Mouse (Mus musculus): ENCODE measurements around the gene Zfp536. TPM values are rescaled to one million over a fixed set of nuclear protein-coding genes. Genes with fewer than 3 reads are reported as not detected.
"Not testable (repeated sequence)": the region's sequence is repeated elsewhere in the genome, so short reads cannot be mapped to it uniquely, and the experiment has no call there.

Zfp536 gene
- polyA plus RNA-seq, 1 experiment from 2014 or later = 1.9 TPM

DNA sequence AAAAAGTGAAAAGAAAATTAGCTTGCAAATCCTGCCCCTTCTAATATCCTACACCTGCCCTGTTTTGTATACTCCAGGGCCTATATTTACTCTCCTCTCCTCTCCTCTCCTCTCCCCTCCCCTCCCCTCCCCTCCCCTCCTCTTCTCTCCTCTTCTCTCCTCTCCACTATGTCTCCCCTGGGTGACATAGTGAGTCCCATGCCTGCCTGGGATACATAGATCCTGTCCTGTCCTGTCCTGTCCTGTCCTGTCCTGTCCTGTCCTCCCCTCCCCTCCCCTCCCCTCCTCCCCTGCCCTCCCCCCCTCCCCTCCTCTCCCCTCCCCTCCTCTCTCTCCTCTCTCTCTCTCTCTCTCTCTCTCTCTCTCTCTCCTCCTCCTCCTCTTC is 169.9 kb downstream of the Zfp536 start:
- H3K9me3 ChIP-seq (ENCODE audit: control insufficient read depth, low read length); H3K36me3 ChIP-seq (ENCODE audit: control insufficient read depth, insufficient read depth, low read length); H3K4me1 ChIP-seq (ENCODE audit: control insufficient read depth, insufficient read depth, low read length); H3K4me2 ChIP-seq (ENCODE audit: low read depth, severe bottlenecking); H3K4me3 ChIP-seq (ENCODE audit: low read depth, low read length); H3K9ac ChIP-seq (ENCODE audit: low read length); ATAC-seq (ENCODE audit: insufficient number of reproducible peaks, low FRiP score, low TSS enrichment, low read depth); DNase-seq (ENCODE audit: low spot score); H3K27ac ChIP-seq (replicated peaks; ENCODE audit: low read depth, low read length); H3K27me3 ChIP-seq (ENCODE audit: control insufficient read depth, insufficient read depth, low read length): not testable (repeated sequence)

DNA sequence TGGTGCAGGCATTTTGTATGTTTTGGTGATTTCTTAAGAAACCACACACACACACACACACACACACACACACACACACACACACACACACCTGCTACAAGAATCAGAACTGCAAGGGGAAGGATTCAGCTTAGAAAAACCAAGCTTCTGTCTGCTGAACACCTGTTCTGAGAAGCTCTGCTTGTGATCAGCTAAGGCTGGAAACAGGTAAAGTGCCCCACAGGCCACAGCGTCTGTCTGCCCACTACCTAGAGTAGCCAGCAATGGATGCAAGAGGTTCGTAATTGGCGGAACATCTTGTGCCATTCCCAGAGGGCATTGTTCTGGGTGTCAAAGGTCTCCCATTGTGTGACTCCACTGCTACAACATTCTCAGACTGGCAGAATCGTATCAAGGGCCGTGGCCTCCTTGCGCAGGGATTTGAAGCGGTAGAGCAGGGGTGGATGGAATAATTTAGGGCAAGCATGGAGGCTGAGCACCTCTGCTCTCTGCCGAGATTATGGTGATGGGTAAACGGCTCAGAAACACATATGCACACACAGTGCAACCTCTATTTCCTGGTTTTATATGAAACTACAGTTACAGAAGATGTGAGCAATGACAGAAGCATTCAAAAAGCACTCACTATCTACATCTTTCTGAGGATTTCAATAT is 170.4 kb downstream of the Zfp536 start:
- 0 out of 2 replicates have a peak, but pooled peaks cover 3% of the 10 kb centered on the region for H3K4me1 ChIP-seq (ENCODE audit: control insufficient read depth, insufficient read depth, low read length)
- no peaks in the 10 kb centered on the region for H3K36me3 ChIP-seq (ENCODE audit: control insufficient read depth, insufficient read depth, low read length)
- no peak overlapping the region for H3K9ac ChIP-seq (ENCODE audit: low read length)
- H3K4me2 ChIP-seq (ENCODE audit: low read depth, severe bottlenecking) = no peak overlapping the region
- WGBS = 70% methylated on average over 9 of the region's 9 CpGs
- no peaks in the 10 kb centered on the region for H3K9me3 ChIP-seq (ENCODE audit: control insufficient read depth, low read length)
- ATAC-seq (ENCODE audit: insufficient number of reproducible peaks, low FRiP score, low TSS enrichment, low read depth) (no peak), DNase-seq (ENCODE audit: low spot score) (no peak)
- no peaks in the 10 kb centered on the region for H3K27me3 ChIP-seq (ENCODE audit: control insufficient read depth, insufficient read depth, low read length)
- no peak overlapping the region for H3K4me3 ChIP-seq (ENCODE audit: low read depth, low read length)
- no peak overlapping the region for H3K27ac ChIP-seq (replicated peaks; ENCODE audit: low read depth, low read length)

DNA sequence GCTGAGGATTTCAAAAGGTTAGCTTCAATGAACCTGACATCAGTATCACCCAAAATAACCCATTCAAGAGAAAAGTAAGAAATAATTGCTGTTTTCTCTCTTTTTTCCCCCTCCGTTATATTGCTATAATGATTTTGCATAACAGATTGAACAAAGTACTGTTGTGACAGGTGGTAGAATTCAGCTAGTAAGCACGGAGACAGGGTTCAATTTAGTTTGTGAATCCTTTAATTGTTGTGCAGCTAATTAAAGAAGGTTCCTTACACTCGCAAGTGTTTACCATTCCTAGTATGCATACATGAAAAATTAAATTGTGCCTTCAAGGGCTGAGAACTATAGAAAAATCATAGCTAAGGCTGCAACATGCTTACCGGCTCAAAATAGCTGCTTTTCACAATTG is 173.1 kb downstream of the Zfp536 start:
- WGBS = 77% methylated on average over 4 of the region's 4 CpGs
- Histone ChIP-seq H3K9me3 (ENCODE audit: control insufficient read depth, low read length) (no peaks in the 10 kb centered on the region), H3K27me3 (ENCODE audit: control insufficient read depth, insufficient read depth, low read length) (no peaks in the 10 kb centered on the region), H3K4me1 (ENCODE audit: control insufficient read depth, insufficient read depth, low read length) (0 out of 2 replicates have a peak, but pooled peaks cover 3% of the 10 kb centered on the region), H3K4me3 (ENCODE audit: low read depth, low read length) (no peak overlapping the region), H3K9ac (ENCODE audit: low read length) (no peak overlapping the region), H3K4me2 (ENCODE audit: low read depth, severe bottlenecking) (no peak overlapping the region), H3K36me3 (ENCODE audit: control insufficient read depth, insufficient read depth, low read length) (no peaks in the 10 kb centered on the region), H3K27ac (replicated peaks; ENCODE audit: low read depth, low read length) (no peak overlapping the region)
- ATAC-seq (ENCODE audit: insufficient number of reproducible peaks, low FRiP score, low TSS enrichment, low read depth) = no peak
- DNase-seq (ENCODE audit: low spot score) = no peak

DNA sequence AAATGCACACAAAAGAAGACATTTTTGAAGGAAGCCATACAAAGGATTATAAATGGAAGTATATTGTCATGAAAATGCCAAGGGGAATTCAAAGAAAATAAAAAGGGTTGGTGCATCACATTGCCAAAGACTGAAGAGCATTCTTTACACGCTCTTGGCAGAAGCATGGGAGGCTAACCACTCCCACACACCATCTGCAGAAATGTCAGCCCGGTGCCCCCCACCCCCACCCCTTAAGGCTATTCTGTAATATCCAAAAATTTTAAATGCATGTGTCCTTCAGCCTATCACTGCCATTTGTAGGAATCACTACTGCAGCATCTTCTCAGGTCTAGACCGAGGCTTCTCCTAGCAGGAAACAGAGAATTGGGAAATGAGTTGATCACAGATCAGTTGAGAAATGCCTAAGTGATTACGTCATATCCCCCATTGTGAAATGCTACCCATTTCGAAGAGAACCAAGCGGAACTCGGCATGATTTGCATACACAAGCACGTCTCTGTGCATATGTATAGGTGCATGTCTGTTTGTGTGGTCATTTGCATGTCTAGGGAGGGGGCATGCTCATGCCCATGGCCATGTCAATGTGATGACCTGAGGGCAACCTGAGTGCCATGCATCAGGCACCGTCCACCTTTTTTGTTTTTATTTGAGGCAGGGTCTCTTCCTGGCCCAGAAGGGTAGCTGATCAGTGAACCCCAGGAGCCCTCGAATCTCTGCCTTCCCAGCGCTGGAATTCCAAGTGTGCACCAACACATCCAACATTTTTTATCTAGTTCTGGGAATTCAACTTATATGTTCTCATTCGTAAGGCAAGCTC is 179.0 kb downstream of the Zfp536 start:
- Histone ChIP-seq H3K4me2 (ENCODE audit: low read depth, severe bottlenecking) (no peak overlapping the region), H3K27ac (replicated peaks; ENCODE audit: low read depth, low read length) (no peak overlapping the region), H3K4me1 (ENCODE audit: control insufficient read depth, insufficient read depth, low read length) (0 out of 2 replicates have a peak, but pooled peaks cover 3% of the 10 kb centered on the region), H3K27me3 (ENCODE audit: control insufficient read depth, insufficient read depth, low read length) (no peaks in the 10 kb centered on the region), H3K4me3 (ENCODE audit: low read depth, low read length) (no peak overlapping the region), H3K36me3 (ENCODE audit: control insufficient read depth, insufficient read depth, low read length) (no peaks in the 10 kb centered on the region), H3K9ac (ENCODE audit: low read length) (no peak overlapping the region), H3K9me3 (ENCODE audit: control insufficient read depth, low read length) (no peaks in the 10 kb centered on the region)
- 87% methylated on average over 12 of the region's 12 CpGs for WGBS
- DNase-seq (ENCODE audit: low spot score) (no peak), ATAC-seq (ENCODE audit: insufficient number of reproducible peaks, low FRiP score, low TSS enrichment, low read depth) (no peak)

DNA sequence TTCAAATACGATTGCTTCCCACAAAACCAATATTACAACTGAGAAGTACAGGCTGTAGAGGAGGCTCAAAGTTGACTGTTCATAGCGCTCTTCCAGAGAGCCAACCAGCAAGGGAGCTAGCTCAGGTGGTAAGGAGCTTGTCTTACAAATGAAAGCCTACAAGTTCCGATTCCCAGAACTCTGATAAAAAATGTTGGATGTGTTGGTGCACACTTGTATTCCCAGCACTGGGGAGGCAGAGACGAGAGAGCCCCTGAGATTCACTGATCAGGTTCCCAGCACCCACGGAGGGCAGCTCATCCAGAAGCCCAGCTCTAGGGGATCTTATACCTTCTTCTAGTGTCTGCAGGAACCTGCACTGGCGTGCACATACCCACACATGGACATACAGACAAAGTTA is 179.9 kb downstream of the Zfp536 start:
- no peaks in the 10 kb centered on the region for H3K27me3 ChIP-seq (ENCODE audit: control insufficient read depth, insufficient read depth, low read length)
- H3K4me3 ChIP-seq (ENCODE audit: low read depth, low read length) = no peak overlapping the region
- H3K36me3 ChIP-seq (ENCODE audit: control insufficient read depth, insufficient read depth, low read length) = no peaks in the 10 kb centered on the region
- ATAC-seq (ENCODE audit: insufficient number of reproducible peaks, low FRiP score, low TSS enrichment, low read depth) = no peak
- no peaks in the 10 kb centered on the region for H3K4me1 ChIP-seq (ENCODE audit: control insufficient read depth, insufficient read depth, low read length)
- no peak for DNase-seq (ENCODE audit: low spot score)
- H3K9ac ChIP-seq (ENCODE audit: low read length) = no peak overlapping the region
- WGBS = 84% methylated on average over 6 of the region's 6 CpGs
- no peaks in the 10 kb centered on the region for H3K9me3 ChIP-seq (ENCODE audit: control insufficient read depth, low read length)
- H3K27ac ChIP-seq (replicated peaks; ENCODE audit: low read depth, low read length) = no peak overlapping the region
- no peak overlapping the region for H3K4me2 ChIP-seq (ENCODE audit: low read depth, severe bottlenecking)

DNA sequence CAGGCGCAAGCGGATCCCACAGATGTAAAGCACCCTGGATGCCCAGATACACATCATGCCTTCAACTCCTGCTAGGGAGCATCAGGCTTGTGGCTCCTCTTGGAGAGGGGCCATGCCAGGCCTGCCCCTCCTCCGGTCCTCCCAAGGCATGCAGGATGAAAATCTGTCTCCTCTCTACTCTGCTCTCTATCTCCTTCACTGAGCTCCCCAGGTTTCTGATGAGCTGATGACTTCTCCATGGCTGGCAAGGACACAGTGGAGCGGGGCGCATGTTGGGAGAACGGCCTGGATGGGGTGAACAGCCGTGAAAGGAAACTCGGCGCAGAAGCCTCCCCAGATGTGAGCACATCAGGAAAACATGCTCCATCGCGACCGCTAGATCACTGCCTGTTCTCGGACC is 186.7 kb downstream of the Zfp536 start:
- Histone ChIP-seq H3K27ac (replicated peaks; ENCODE audit: low read depth, low read length) (no peak overlapping the region), H3K36me3 (ENCODE audit: control insufficient read depth, insufficient read depth, low read length) (no peaks in the 10 kb centered on the region), H3K9me3 (ENCODE audit: control insufficient read depth, low read length) (no peaks in the 10 kb centered on the region), H3K4me3 (ENCODE audit: low read depth, low read length) (no peak overlapping the region), H3K4me2 (ENCODE audit: low read depth, severe bottlenecking) (no peak overlapping the region), H3K27me3 (ENCODE audit: control insufficient read depth, insufficient read depth, low read length) (no peaks in the 10 kb centered on the region), H3K4me1 (ENCODE audit: control insufficient read depth, insufficient read depth, low read length) (no peaks in the 10 kb centered on the region), H3K9ac (ENCODE audit: low read length) (no peak overlapping the region)
- DNase-seq (ENCODE audit: low spot score) (no peak), ATAC-seq (ENCODE audit: insufficient number of reproducible peaks, low FRiP score, low TSS enrichment, low read depth) (no peak)
- WGBS = 89% methylated on average over 13 of the region's 13 CpGs

DNA sequence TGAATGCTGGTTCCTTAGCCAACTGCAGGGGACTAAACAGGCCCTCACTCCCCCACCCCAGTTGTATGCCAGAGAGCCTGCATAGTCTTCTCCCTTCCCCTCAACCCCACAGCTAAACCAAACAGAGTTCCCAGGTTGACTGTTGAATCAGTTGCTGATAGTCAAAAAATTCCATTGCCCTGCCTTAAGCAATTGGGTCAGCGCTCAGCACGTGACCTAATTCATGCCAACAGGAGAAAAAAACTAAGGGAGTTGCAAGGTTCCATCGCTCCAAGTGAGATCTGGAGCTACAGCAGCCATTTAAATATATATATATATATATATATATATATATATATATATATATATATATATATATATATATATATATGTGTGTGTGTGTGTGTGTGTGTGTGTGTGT is 192.2 kb downstream of the Zfp536 start:
- Histone ChIP-seq H3K27me3 (ENCODE audit: control insufficient read depth, insufficient read depth, low read length) (no peaks in the 10 kb centered on the region), H3K9me3 (ENCODE audit: control insufficient read depth, low read length) (no peaks in the 10 kb centered on the region), H3K4me2 (ENCODE audit: low read depth, severe bottlenecking) (no peak overlapping the region), H3K4me3 (ENCODE audit: low read depth, low read length) (no peak overlapping the region), H3K4me1 (ENCODE audit: control insufficient read depth, insufficient read depth, low read length) (peaks cover 2% of the 10 kb centered on the region; the same call in 1 of the 2 replicates), H3K36me3 (ENCODE audit: control insufficient read depth, insufficient read depth, low read length) (no peaks in the 10 kb centered on the region), H3K9ac (ENCODE audit: low read length) (no peak overlapping the region), H3K27ac (replicated peaks; ENCODE audit: low read depth, low read length) (no peak overlapping the region)
- no peak for ATAC-seq (ENCODE audit: insufficient number of reproducible peaks, low FRiP score, low TSS enrichment, low read depth)
- WGBS = 93% methylated on average over 3 of the region's 3 CpGs
- no peak for DNase-seq (ENCODE audit: low spot score)

DNA sequence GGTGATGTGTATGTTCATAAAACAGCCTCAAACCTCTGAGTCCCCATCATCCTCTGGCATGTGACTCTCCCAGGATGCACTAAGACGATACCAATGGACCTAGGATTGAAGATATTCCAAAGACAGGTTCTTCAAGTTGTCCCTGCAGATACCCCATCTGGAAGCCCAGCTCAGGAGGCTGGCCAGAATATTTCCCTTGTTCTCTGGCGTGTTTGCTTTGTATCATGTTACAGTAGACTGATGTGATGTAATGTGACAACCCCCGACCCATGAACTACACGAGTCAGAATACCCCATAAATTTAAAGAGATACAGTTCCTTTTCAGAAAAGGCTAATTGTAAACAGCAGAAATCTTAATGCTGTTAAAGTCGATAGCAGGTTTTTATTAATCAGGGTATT is 192.9 kb downstream of the Zfp536 start:
- peaks cover 2% of the 10 kb centered on the region; the same call in 1 of the 2 replicates for H3K4me1 ChIP-seq (ENCODE audit: control insufficient read depth, insufficient read depth, low read length)
- no peak overlapping the region for H3K4me2 ChIP-seq (ENCODE audit: low read depth, severe bottlenecking)
- H3K36me3 ChIP-seq (ENCODE audit: control insufficient read depth, insufficient read depth, low read length) = no peaks in the 10 kb centered on the region
- no peak for DNase-seq (ENCODE audit: low spot score)
- no peak overlapping the region for H3K9ac ChIP-seq (ENCODE audit: low read length)
- H3K27ac ChIP-seq (replicated peaks; ENCODE audit: low read depth, low read length) = no peak overlapping the region
- WGBS = 40% methylated on average over 5 of the region's 5 CpGs
- no peak for ATAC-seq (ENCODE audit: insufficient number of reproducible peaks, low FRiP score, low TSS enrichment, low read depth)
- H3K9me3 ChIP-seq (ENCODE audit: control insufficient read depth, low read length) = no peaks in the 10 kb centered on the region
- H3K27me3 ChIP-seq (ENCODE audit: control insufficient read depth, insufficient read depth, low read length) = no peaks in the 10 kb centered on the region
- H3K4me3 ChIP-seq (ENCODE audit: low read depth, low read length) = no peak overlapping the region

Measured in limb, embryonic 11.5 days (tissue).